Mouse (Mus musculus) ovary, postnatal 10 days (tissue): Measurements from ENCODE around the gene Ociad2.

ENCODE experiments used
- DNase-seq: peaks from one replicate; pipeline ENCODE4 v3.0.0; 2022; ENCODE audit warnings: low spot score

The Ociad2 gene

GRCm38 (mm10) chr5:73304507-73304906 lies 36.3 kb downstream of the Ociad2 start:
- no peak for DNase-seq

DNA sequence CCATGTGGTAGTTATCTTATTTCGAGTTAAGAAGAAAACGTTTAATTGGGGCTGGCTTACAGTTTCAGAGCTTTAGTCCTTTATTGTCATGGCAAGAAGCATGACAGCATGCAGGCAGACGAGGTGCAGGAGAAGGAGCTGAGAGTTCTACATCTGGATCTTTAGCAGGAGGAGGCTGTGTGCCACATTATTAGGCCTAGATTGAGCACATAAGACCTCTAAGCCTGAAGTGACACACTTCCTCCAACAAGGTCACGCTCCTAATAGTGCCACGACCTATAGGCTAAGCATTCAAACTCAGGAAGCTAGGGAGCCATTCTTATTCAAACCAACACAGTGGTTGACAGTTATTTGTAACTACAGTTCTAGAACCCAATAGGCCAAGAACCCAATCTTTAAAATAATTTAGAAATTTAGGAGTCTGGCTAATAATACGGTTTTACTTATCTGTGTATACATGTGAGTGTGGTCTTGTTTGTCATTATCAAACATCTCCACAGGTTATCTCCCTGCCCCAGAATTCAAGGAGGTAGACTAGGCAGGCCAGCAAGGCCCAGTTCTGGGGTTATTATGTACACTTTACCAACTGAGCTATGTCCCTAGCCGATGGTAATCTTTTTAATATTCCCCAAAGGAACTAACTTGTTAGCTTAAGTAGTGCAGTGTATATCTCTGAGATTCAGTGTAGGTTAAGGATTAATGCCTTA lies 39.1 kb downstream of the Ociad2 start:
- DNase-seq, result no peak

DNA sequence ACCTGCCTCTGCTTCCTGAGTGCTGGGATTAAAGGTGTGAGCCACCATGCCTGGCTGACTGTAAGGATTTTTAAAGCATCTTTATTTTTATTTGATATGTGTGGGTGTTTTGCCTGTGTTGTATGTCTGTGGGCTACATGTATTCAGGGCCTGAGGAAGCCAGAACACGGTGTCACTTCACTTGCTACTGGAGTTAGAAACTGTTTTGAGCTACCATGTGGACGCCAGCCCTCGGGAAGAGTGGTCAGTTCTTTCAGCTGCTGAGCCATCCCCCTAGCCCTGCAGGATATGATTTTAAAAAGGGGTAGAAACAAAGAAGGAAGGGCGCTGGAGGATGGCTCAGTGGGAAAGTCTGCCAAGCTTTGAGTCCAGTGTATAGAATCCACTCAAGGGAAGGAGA lies 44.9 kb downstream of the Ociad2 start:
- no peak for DNase-seq

DNA sequence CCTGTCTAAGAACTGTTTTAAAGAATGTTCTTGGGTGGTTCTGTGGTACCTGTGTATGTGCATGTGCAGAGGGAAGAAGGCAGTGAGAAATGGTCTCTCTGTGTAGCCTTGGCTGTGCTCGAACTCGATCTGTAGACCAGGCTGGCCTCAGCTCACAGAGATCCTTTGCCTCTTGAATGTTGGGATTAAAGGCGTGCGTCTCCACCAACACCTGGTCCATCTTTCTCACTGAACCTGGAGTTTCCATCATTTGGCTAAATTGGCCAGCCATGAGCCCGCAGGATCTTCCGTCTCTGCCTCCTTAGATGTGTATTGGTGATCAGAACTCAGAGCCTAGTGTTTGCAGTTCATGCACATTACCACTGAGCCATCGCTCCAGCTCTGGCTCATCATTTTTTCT lies 45.8 kb downstream of the Ociad2 start:
- no peak for DNase-seq

DNA sequence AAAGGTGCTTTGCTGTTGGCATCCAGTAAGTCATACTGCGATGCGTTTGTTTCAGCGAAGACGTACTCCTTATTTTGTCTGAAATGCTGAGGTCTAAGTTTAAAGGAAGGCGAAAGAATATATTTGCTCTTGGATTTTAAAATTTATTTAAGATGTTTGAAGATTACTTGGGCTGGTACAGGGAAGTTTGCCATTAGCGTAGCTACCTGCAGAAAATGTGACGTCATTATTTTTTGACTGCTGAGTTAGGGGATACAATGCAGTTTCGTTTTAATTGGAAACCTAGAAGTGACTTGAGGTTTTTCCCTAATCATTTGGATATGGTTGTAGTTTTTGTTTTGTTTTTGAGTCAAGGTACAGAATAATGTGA lies 47.4 kb downstream of the Ociad2 start:
- DNase-seq, result no peak

DNA sequence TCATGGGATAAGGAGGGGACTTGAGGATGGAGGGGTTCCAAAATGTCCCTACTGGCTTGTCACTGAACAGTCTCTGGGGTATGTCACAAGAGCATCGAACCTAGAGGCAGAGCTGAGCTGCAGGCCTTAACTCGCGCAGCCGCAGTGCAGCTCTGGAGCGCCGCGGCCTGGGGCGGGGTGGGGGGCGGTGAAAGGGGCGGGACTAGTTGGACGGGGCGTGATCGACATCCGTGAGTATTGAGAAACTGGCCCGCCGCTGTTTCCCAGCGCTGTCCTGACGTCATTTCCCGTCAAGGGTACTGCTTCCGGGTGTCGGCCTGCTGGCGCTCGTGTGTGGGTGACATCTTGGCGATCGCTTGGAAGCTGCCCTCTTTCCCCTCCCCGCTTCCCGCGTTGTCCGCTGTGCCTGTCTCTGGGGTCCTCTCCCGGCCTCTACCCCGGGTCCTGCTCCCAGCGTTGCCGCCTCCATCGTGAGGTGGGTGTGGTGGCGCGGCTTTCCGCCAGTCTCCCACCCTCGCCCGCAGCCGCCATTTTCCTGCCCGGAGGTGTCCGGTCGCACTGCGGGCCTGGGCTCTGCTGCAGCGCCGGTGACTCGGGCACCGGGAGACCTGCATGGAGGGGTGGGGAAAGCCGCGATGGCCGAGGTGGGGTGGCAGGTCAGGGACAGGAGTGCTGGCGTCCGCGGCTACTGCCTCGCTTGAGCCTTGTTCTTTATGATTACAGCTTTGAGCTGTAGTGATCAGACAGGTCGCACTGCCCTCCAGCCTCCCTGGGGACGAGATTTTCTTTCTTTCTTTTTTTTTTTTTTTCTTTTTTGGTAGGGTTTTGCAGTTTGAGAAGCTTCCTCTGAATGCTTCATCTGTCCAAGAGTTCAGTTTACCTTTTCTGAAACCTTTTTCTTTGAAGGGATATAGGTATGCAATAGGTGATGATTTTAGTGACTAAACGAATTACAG lies 48.0 kb downstream of the Ociad2 start, which contains the start of gene Ociad1:
TSS of gene Ociad1 (plus strand) at position 283 of the 956 bp plus-strand sequence.
- peak; percentile 88 for DNase-seq

- DNase-seq, result no peak
These were observed 50.9 kb downstream of the Ociad2 start for GRCm38 (mm10) chr5:73289900-73290299.

GRCm38 (mm10) chr5:73286603-73287002 lies 54.2 kb downstream of the Ociad2 start:
- no peak for DNase-seq

- DNase-seq, result no peak
These were observed 55.3 kb downstream of the Ociad2 start for GRCm38 (mm10) chr5:73285470-73285978.

DNA sequence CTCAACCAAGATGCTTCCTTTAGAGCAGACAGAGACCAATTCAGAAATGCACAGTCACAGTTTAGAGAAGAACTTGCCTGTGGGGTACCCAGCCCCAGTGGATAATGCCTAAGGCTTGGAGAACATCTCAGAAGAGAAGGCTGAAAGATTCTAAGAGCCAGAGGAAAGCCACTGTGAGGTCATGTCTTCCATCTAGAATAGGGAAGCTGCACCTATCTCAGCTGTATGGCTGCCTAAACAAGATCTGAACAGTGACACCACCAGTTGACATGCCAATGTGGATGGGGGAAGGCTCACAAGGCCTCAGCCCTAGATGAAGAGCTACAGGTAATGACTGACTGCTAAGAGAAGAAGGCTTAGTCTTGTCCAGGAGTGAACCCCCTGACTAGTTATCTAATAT lies 56.8 kb downstream of the Ociad2 start:
- DNase-seq, result no peak

GRCm38 (mm10) chr5:73280567-73280850 lies 60.3 kb downstream of the Ociad2 start:
- no peak for DNase-seq

DNA sequence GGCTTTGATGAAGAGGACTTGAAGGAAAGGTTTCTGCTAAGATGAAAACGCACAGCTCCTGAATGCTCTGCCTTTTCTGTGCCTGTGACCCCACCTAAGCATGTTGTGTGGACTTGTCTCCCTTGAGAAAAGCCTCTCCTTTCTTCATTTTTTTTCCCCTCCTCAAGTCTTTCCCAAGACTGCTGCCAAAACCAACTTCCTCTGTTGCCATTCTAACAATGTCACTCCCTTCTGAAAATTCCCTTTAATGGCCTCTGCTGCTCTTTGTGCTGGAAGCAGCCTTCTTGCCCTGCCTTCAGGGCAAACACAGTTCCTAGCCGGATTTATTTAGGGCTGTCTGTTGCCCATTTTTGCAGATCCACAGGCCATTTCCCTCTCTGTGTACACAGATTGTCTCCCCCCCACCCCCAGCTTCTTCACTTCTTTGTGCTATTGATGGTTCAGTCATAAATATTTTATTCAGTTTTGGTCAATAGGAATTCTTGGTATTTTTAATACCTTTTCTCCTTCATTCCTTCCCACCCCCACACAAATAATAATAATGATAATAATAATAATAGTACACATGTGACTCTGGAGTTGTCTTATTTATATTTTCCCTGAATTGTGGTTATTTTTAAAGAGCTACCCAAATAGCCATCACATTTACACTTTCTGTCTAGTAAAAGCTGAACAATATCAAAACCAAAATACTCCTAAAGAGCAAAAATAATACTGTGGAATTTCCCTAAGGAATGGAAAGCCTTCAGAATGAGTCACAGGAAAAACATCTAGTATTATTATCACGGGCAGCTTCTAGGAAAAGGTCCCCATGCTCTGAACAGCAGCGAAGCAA lies 60.9 kb downstream of the Ociad2 start:
- DNase-seq, result no peak

- no peak for DNase-seq
These were observed 61.6 kb downstream of the Ociad2 start for GRCm38 (mm10) chr5:73279190-73279589.

DNA sequence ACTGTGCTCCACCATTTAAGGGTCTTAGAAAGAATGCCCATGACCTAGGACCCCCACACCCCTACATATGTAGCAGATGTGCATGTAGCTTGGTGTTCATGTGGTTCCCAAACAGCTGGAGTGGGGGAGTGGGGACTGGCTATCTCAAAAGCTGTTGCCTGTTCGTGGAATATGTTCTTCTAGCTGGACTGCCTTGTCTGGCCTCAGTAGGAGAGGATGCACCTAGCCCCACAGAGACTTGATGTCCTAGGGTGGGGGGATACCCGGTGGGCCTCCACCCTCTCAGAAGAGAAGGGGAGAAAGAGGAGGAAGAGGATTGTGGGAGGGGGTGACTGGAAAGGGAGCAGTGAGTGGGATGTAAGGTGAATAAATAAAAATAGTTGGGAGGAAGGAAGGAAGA lies 65.9 kb downstream of the Ociad2 start:
- no peak for DNase-seq

DNA sequence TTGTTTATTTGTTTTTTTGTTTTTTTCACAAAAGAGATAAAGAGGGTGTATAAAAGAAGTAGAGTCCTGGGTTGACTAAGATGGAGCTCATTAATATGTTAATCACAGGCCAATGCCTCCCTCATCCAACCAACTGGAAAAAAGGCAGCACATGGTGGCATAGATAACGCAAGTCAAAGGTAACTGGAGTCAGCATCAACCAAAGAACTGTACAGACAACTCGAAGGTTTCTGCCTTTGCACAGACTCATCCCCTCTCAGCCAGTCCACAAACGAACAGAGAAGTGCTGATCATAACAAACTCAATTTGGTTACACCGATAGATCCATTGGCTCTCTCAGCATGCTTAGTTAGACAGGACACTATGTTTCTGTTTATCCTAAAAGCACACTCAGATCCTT lies 67.7 kb downstream of the Ociad2 start:
- no peak for DNase-seq
